Mouse (Mus musculus) heart, adult 2 months (tissue): Measurements from ENCODE around the gene Pgm1. TPM values are rescaled to one million over a fixed set of nuclear protein-coding genes. Genes with fewer than 3 reads are reported as not detected.

ENCODE experiments used
- DNase-seq, 2 experiments: peaks; one replicate each; pipeline ENCODE4 v3.0.0; 2021
- H3K27ac ChIP-seq: fragments of 200-600 bp; 2 replicates; pipeline ENCODE4 v1.8.1; 2022
- H3K27me3 ChIP-seq: fragments of 200-500 bp; 2 replicates; pipeline ENCODE4 v1.6.1; 2012; ENCODE audit warnings: mild to moderate bottlenecking, low read length, inconsistent platforms, mixed read lengths; ENCODE audit not compliant: control insufficient read depth, insufficient read depth
- H3K36me3 ChIP-seq: fragments of 200-500 bp; 2 replicates; pipeline ENCODE4 v1.6.1; 2012; ENCODE audit warnings: low read length, inconsistent platforms; ENCODE audit not compliant: control insufficient read depth, insufficient read depth
- H3K4me1 ChIP-seq: fragments of 200-500 bp; 2 replicates; pipeline ENCODE4 v1.6.1; 2011; ENCODE audit warnings: low read length; ENCODE audit not compliant: control insufficient read depth, insufficient read depth
- H3K4me3 ChIP-seq: fragments of 200-600 bp; 2 replicates; pipeline ENCODE4 v1.8.1; 2022
- H3K79me2 ChIP-seq: fragments of 200-500 bp; replicated peaks from 2 replicates; pipeline ENCODE4 v1.6.1; 2012; ENCODE audit warnings: mild to moderate bottlenecking, inconsistent platforms, low read length, moderate library complexity, mixed read lengths; ENCODE audit not compliant: control insufficient read depth, insufficient read depth
- H3K9ac ChIP-seq: fragments of 200-500 bp; 2 replicates; pipeline ENCODE4 v1.6.1; 2012; ENCODE audit warnings: low read depth, mild to moderate bottlenecking, control low read depth, inconsistent platforms, low read length, mixed read lengths
- CTCF ChIP-seq: fragments of 200-600 bp; IDR thresholded peaks from 2 replicates; pipeline ENCODE4 v1.8.1; 2022; ENCODE audit warnings: antibody characterized with exemption, mild to moderate bottlenecking, moderate library complexity
- EP300 ChIP-seq: fragments of 200-500 bp; IDR thresholded peaks from 2 replicates; pipeline ENCODE4 v1.6.1; 2011; ENCODE audit warnings: low read depth, low read length, control low read depth; ENCODE audit not compliant: insufficient read depth
- POLR2A ChIP-seq: fragments of 200-500 bp; IDR thresholded peaks from 2 replicates; pipeline ENCODE4 v1.6.1; 2011; ENCODE audit warnings: mild to moderate bottlenecking, low read depth, low read length, control low read depth; ENCODE audit not compliant: insufficient read depth
- WGBS: fragments of 180-500 bp; shearing (Covaris S2); methylation state at CpG from one replicate; pipeline ENCODE4 v1.1.7; 2018; 5-methylcytosine and 5-hydroxymethylcytosine counted together
- intact Hi-C: fragments of 180-260 bp; cut with DNase I; formaldehyde crosslinking; loops from one replicate; pipeline ENCODE4 v1.15.1; 2025
- polyA plus RNA-seq: library from polyadenylated mRNA; depleted of rRNA; stranded (reverse); fragments of >200 nt; gene quantifications from 2 replicates; pipeline ENCODE4 v1.2.3, GENCODE M21; 2012
- total RNA-seq, 2 experiments: library from RNA; stranded (reverse); gene quantifications; 2 replicates each; pipeline ENCODE4 v1.2.3; 2021

Gene Pgm1
- total and polyA plus RNA-seq, 3 experiments = 157 to 234 (median 203) TPM

DNA sequence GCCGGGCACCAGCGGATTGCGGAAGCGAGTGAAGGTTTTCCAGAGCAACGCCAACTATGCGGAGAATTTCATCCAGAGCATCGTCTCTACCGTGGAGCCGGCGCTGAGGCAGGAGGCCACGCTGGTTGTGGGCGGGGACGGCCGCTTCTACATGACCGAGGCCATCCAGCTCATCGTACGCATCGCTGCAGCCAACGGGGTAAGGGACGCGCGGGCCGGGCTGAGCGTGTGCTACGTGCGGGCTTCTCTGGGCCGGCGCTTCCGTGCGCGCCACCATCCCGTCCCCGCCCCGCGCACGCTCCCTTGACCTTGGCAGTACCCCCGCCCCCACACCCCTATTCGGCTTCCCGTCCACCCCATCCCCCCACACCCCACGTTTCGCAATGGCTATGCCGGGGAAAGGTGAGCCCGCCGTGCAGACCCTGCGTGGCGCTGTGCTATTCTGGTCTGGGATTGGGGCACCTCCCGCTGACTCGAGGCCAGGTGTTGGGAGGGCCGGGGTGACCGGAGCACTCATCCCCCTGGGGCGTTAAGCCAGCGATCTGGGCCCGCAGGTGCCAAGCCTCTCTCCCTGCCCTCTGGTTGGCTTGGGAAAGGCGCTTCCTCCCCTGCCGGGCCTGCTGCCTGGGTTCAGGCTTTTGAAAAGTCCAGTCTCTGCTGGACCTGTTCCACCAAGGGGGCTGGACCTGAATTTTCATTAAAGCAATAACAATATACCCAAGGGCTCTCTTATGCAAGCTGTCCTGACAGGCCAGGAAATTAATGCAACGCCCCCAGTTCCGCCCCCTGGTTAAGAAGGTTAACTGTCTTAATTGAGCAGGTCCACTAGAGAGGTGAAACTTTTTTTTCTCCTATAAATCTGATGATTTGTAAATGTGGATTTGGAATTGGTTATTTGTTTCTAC lies 651 bp downstream of the Pgm1 start, which contains the start of gene Itgb3bp:
Gene Itgb3bp, minus strand, starts transcription at position 201 of the 905 bp plus-strand sequence.
- peak; percentile 84 to 90 for DNase-seq
- Histone ChIP-seq H3K27ac (peak within 1 kb of the TSS; percentile 93), H3K4me3 (peak within 1 kb of the TSS; percentile 88), H3K9ac (peak within 1 kb of the TSS; percentile 92), H3K27me3 (no peaks in the 10 kb centered on the region), H3K4me1 (peaks cover 1% of the 10 kb centered on the region; the same call in 1 of the 2 replicates), H3K79me2 (no peaks in the 10 kb centered on the region), H3K36me3 (no peaks in the 10 kb centered on the region; the same call in 1 of the 2 replicates)
- intact Hi-C loops = loop anchor here (10.0 kb wide), 1 partner anchor 215 kb away; the partner anchor contains the start of gene Alg6
- TF ChIP-seq EP300 (peak; percentile 63), POLR2A (0 out of 2 replicates have a peak, but pooled peaks have one; percentile 39), CTCF (no peak)
- under 1% methylated on average over 56 of the region's 57 CpGs for WGBS

- no peaks in the 10 kb centered on the region for H3K79me2 ChIP-seq
- intact Hi-C loops = no loop called here
- H3K4me1 ChIP-seq = peaks cover 1% of the 10 kb centered on the region; the same call in 1 of the 2 replicates
- H3K27me3 ChIP-seq = no peaks in the 10 kb centered on the region
- WGBS = 33% methylated on average over 10 of the region's 10 CpGs
- peak overlapping the region; percentile 88 for H3K4me3 ChIP-seq
- peak; percentile 48 to 50 for DNase-seq
- peak overlapping the region; percentile 93 for H3K27ac ChIP-seq
- H3K9ac ChIP-seq = peak overlapping the region; percentile 37
- TF ChIP-seq EP300 = no peak
- no peak for TF ChIP-seq POLR2A
- TF ChIP-seq CTCF = no peak
- H3K36me3 ChIP-seq = no peaks in the 10 kb centered on the region; the same call in 1 of the 2 replicates
Measured at GRCm38 (mm10) chr4:99930518-99931239, 1.5 kb downstream of the Pgm1 start.

DNA sequence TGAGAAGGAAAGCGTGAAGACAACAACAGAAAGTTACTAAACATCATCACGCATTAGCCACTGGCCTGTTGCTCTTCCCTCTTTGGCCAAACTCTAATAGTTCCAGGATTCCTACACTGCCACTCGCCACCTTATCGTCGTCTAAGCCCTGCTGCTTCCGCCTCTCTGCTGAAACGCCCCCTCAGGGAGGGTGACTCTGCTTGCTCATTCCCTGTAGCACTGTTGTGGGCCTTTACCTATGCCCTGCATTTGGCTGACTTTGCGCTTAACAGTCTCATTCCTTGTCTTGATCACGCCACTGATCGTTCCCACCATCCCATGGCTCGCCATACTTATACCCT lies 2.0 kb downstream of the Pgm1 start:
- TF ChIP-seq POLR2A = 0 out of 2 replicates have a peak, but pooled peaks have one; percentile 30
- TF ChIP-seq CTCF = no peak
- H3K27ac ChIP-seq = peak overlapping the region; percentile 93
- H3K4me1 ChIP-seq = peaks cover 1% of the 10 kb centered on the region; the same call in 1 of the 2 replicates
- intact Hi-C loops = no loop called here
- DNase-seq = no peak
- H3K27me3 ChIP-seq = no peaks in the 10 kb centered on the region
- H3K4me3 ChIP-seq = peak overlapping the region; percentile 88
- no peaks in the 10 kb centered on the region for H3K79me2 ChIP-seq
- peak overlapping the region; percentile 0 for H3K9ac ChIP-seq
- 51% methylated on average over 11 of the region's 11 CpGs for WGBS
- peaks cover 2% of the 10 kb centered on the region; the same call in 1 of the 2 replicates for H3K36me3 ChIP-seq

DNA sequence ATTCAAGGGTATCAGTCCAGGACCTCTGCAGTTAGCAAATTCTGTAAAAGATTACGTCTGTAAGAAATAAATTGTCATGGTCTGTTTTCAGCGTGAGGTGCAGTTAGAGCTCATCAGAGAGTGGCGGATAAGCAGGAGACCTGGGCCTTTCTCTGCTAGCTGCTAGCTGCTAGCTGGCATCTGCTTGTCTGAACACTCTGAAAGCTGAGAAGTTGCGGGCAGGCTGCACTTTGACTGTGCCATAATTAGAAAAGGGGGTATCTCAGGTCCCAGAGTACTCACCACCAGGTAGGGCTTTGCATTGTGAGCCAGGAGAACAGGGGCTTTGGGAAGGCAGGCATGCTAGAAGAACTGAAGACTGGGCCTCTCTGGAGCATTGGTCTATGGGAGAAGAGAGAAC lies 2.6 kb downstream of the Pgm1 start:
- no peak for DNase-seq
- Histone ChIP-seq H3K27me3 (no peaks in the 10 kb centered on the region), H3K9ac (no peak overlapping the region), H3K79me2 (no peaks in the 10 kb centered on the region), H3K4me3 (peak overlapping the region; percentile 88; the same call in 1 of the 2 replicates), H3K36me3 (peaks cover 2% of the 10 kb centered on the region; the same call in 1 of the 2 replicates), H3K27ac (peak overlapping the region; percentile 93), H3K4me1 (peaks cover 1% of the 10 kb centered on the region; the same call in 1 of the 2 replicates)
- TF ChIP-seq CTCF (no peak), EP300 (no peak), POLR2A (peak; percentile 72)
- 67% methylated on average over 4 of the region's 4 CpGs for WGBS
- intact Hi-C loops = no loop called here

DNA sequence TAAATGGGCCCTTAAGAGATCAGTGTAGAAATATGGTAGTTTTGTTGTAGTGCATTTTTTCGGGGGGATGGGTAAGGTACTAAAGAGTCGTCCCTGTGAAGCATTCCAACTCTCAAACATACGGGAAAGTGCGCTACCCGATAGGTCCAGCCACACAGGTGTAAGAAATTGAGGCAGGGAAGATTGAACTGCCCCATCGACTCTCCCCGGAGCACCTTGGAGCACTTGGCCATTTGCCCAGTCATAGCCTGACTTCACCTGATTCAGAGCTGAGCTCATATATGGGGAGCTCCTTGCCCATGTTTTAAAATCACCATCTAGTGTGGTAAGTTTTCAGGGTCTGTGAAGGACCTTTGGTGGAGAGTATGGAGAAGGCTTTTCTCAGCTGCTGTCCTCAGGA lies 5.6 kb downstream of the Pgm1 start:
- WGBS = 78% methylated on average over 7 of the region's 7 CpGs
- TF ChIP-seq EP300 = no peak
- no peak for TF ChIP-seq POLR2A
- no peak for TF ChIP-seq CTCF
- H3K4me3 ChIP-seq = no peak overlapping the region
- intact Hi-C loops = no loop called here
- DNase-seq = no peak
- H3K9ac ChIP-seq = no peak overlapping the region
- peak overlapping the region; percentile 12 for H3K27ac ChIP-seq
- H3K4me1 ChIP-seq = peaks cover 5% of the 10 kb centered on the region; the same call in 1 of the 2 replicates
- peaks cover 2% of the 10 kb centered on the region; the same call in 1 of the 2 replicates for H3K36me3 ChIP-seq
- H3K27me3 ChIP-seq = no peaks in the 10 kb centered on the region
- H3K79me2 ChIP-seq = 0 out of 2 replicates have a peak, but pooled peaks cover 2% of the 10 kb centered on the region
